Mouse (Mus musculus) forebrain, embryonic 13.5 days (tissue): ENCODE measurements around the gene Hes1. TPM values are rescaled to one million over a fixed set of nuclear protein-coding genes. Genes with fewer than 3 reads are reported as not detected.
"Not testable (repeated sequence)": the region's sequence is repeated elsewhere in the genome, so short reads cannot be mapped to it uniquely, and the experiment has no call there.

Experiments used
- ATAC-seq: fragments of 200-750 bp; cut with Nextera tagmentation; 2 replicates; pipeline ENCODE4 v1.8.0; 2017
- H3K27ac ChIP-seq: fragments of 300-500 bp; sonication (generic); 2 replicates; pipeline ENCODE4 v1.5.1; 2015; ENCODE audit warnings: inconsistent platforms, mild to moderate bottlenecking, moderate library complexity
- H3K27me3 ChIP-seq: fragments of 300-500 bp; sonication (generic); 2 replicates; pipeline ENCODE4 v1.6.1; 2015; ENCODE audit warnings: mild to moderate bottlenecking, inconsistent platforms
- H3K36me3 ChIP-seq: fragments of 300-500 bp; sonication (generic); 2 replicates; pipeline ENCODE4 v1.6.1; 2015; ENCODE audit warnings: mild to moderate bottlenecking, inconsistent platforms; ENCODE audit not compliant: poor library complexity, severe bottlenecking
- H3K4me1 ChIP-seq: fragments of 300-500 bp; sonication (generic); 2 replicates; pipeline ENCODE4 v1.6.1; 2015; ENCODE audit warnings: inconsistent platforms
- H3K4me2 ChIP-seq: fragments of 300-500 bp; sonication (generic); 2 replicates; pipeline ENCODE4 v1.6.1; 2015; ENCODE audit warnings: inconsistent platforms, mild to moderate bottlenecking, moderate library complexity
- H3K4me3 ChIP-seq: fragments of 300-500 bp; sonication (generic); 2 replicates; pipeline ENCODE4 v1.5.1; 2015; ENCODE audit warnings: mild to moderate bottlenecking, inconsistent platforms
- H3K9ac ChIP-seq: fragments of 300-500 bp; sonication (generic); 2 replicates; pipeline ENCODE4 v1.6.1; 2015; ENCODE audit warnings: mild to moderate bottlenecking, inconsistent platforms
- H3K9me3 ChIP-seq: fragments of 300-500 bp; sonication (generic); replicated peaks from 2 replicates; pipeline ENCODE4 v1.6.1; 2016; ENCODE audit warnings: inconsistent platforms
- WGBS: fragments of 180-500 bp; shearing (Covaris S2); methylation state at CpG from one replicate; pipeline ENCODE4 v1.1.7; 2015; 5-methylcytosine and 5-hydroxymethylcytosine counted together
- polyA plus RNA-seq: library from polyadenylated mRNA; unstranded; fragments of >200 nt; fragmentation: Nextera tagmentation; extraction: Ambion mirVana; gene quantifications from 2 replicates; pipeline ENCODE4 v1.2.1, GENCODE M21; 2015

The Hes1 gene
- polyA plus RNA-seq, 1 experiment from 2014 or later: 30.4 TPM

GRCm38 (mm10) chr16:30088646-30089045 is 24.5 kb downstream of the Hes1 start:
- Histone ChIP-seq H3K4me2 (no peak overlapping the region), H3K4me1 (no peaks in the 10 kb centered on the region), H3K9me3 (no peaks in the 10 kb centered on the region), H3K36me3 (no peaks in the 10 kb centered on the region), H3K27ac (no peak overlapping the region), H3K4me3 (no peak overlapping the region), H3K9ac (no peak overlapping the region), H3K27me3 (no peaks in the 10 kb centered on the region)
- WGBS: 93% methylated on average over 5 of the region's 5 CpGs
- no peak for ATAC-seq

GRCm38 (mm10) chr16:30090200-30090865 is 26.1 kb downstream of the Hes1 start:
- no peaks in the 10 kb centered on the region for H3K4me1 ChIP-seq
- H3K27me3 ChIP-seq: no peaks in the 10 kb centered on the region
- H3K36me3 ChIP-seq: no peaks in the 10 kb centered on the region
- no peak overlapping the region for H3K27ac ChIP-seq
- H3K9ac ChIP-seq: no peak overlapping the region
- H3K9me3 ChIP-seq: no peaks in the 10 kb centered on the region
- no peak for ATAC-seq
- H3K4me3 ChIP-seq: no peak overlapping the region
- H3K4me2 ChIP-seq: no peak overlapping the region
- WGBS: 90% methylated on average over 9 of the region's 9 CpGs

- Histone ChIP-seq H3K4me3 (no peak overlapping the region), H3K4me2 (no peak overlapping the region), H3K9me3 (no peaks in the 10 kb centered on the region), H3K36me3 (no peaks in the 10 kb centered on the region), H3K27ac (no peak overlapping the region), H3K9ac (no peak overlapping the region), H3K4me1 (peaks cover 2% of the 10 kb centered on the region; the same call in 1 of the 2 replicates), H3K27me3 (peaks cover 4% of the 10 kb centered on the region; the same call in 1 of the 2 replicates)
- WGBS: 84% methylated on average over 3 of the region's 3 CpGs
- ATAC-seq: no peak
These were observed 31.9 kb downstream of the Hes1 start for GRCm38 (mm10) chr16:30096050-30096449.

GRCm38 (mm10) chr16:30096475-30096874 is 32.3 kb downstream of the Hes1 start:
- 61% methylated on average over 7 of the region's 7 CpGs for WGBS
- no peaks in the 10 kb centered on the region for H3K9me3 ChIP-seq

GRCm38 (mm10) chr16:30099124-30099523 is 34.9 kb downstream of the Hes1 start:
- H3K36me3 ChIP-seq: no peaks in the 10 kb centered on the region
- 37% methylated on average over 5 of the region's 5 CpGs for WGBS
- H3K27me3 ChIP-seq: peaks cover 9% of the 10 kb centered on the region

More at GRCm38 (mm10) chr16:30096475-30096874, 32.3 kb downstream of the Hes1 start:
- H3K4me3 ChIP-seq: no peak overlapping the region
- no peaks in the 10 kb centered on the region for H3K36me3 ChIP-seq
- peaks cover 2% of the 10 kb centered on the region; the same call in 1 of the 2 replicates for H3K4me1 ChIP-seq
- ATAC-seq: no peak
- no peak overlapping the region for H3K4me2 ChIP-seq
- H3K27me3 ChIP-seq: peaks cover 4% of the 10 kb centered on the region; the same call in 1 of the 2 replicates
- no peak overlapping the region for H3K27ac ChIP-seq
- no peak overlapping the region for H3K9ac ChIP-seq

GRCm38 (mm10) chr16:30102149-30102915 is 38.1 kb downstream of the Hes1 start:
- Histone ChIP-seq H3K4me1 (peaks cover 12% of the 10 kb centered on the region; the same call in 1 of the 2 replicates), H3K36me3 (no peaks in the 10 kb centered on the region), H3K27me3 (peaks cover 9% of the 10 kb centered on the region), H3K4me2 (no peak overlapping the region), H3K9me3 (no peaks in the 10 kb centered on the region), H3K4me3 (no peak overlapping the region), H3K27ac (no peak overlapping the region), H3K9ac (no peak overlapping the region)
- ATAC-seq: no peak
- WGBS: 36% methylated on average over 10 of the region's 10 CpGs

More at GRCm38 (mm10) chr16:30099124-30099523, 34.9 kb downstream of the Hes1 start:
- H3K4me3 ChIP-seq: no peak overlapping the region
- H3K27ac ChIP-seq: no peak overlapping the region
- H3K4me1 ChIP-seq: peaks cover 14% of the 10 kb centered on the region; the same call in 1 of the 2 replicates
- no peak for ATAC-seq
- H3K9me3 ChIP-seq: no peaks in the 10 kb centered on the region
- no peak overlapping the region for H3K9ac ChIP-seq
- H3K4me2 ChIP-seq: no peak overlapping the region

GRCm38 (mm10) chr16:30102982-30103381 is 38.8 kb downstream of the Hes1 start:
- Histone ChIP-seq H3K27ac (no peak overlapping the region), H3K4me3 (no peak overlapping the region), H3K27me3 (peaks cover 9% of the 10 kb centered on the region), H3K36me3 (no peaks in the 10 kb centered on the region), H3K4me1 (peaks cover 12% of the 10 kb centered on the region; the same call in 1 of the 2 replicates), H3K4me2 (no peak overlapping the region), H3K9ac (no peak overlapping the region), H3K9me3 (no peaks in the 10 kb centered on the region)
- ATAC-seq: no peak
- WGBS: 19% methylated on average over 3 of the region's 3 CpGs

- Histone ChIP-seq H3K9me3 (no peaks in the 10 kb centered on the region), H3K27ac (no peak overlapping the region), H3K36me3 (no peaks in the 10 kb centered on the region), H3K4me2 (no peak overlapping the region), H3K9ac (no peak overlapping the region), H3K4me1 (peaks cover 12% of the 10 kb centered on the region; the same call in 1 of the 2 replicates), H3K4me3 (no peak overlapping the region), H3K27me3 (peaks cover 9% of the 10 kb centered on the region)
- 62% methylated on average over 6 of the region's 6 CpGs for WGBS
- no peak for ATAC-seq
These were observed 39.3 kb downstream of the Hes1 start for GRCm38 (mm10) chr16:30103495-30103894.

GRCm38 (mm10) chr16:30104363-30104762 is 40.2 kb downstream of the Hes1 start:
- H3K27ac ChIP-seq: no peak overlapping the region
- ATAC-seq: no peak
- peaks cover 12% of the 10 kb centered on the region; the same call in 1 of the 2 replicates for H3K4me1 ChIP-seq
- H3K4me2 ChIP-seq: no peak overlapping the region
- H3K4me3 ChIP-seq: no peak overlapping the region
- WGBS: 86% methylated on average over 3 of the region's 3 CpGs
- H3K27me3 ChIP-seq: peaks cover 9% of the 10 kb centered on the region
- H3K36me3 ChIP-seq: no peaks in the 10 kb centered on the region
- H3K9me3 ChIP-seq: no peaks in the 10 kb centered on the region
- H3K9ac ChIP-seq: no peak overlapping the region

- Histone ChIP-seq H3K36me3 (no peaks in the 10 kb centered on the region), H3K4me2 (no peak overlapping the region), H3K4me3 (no peak overlapping the region), H3K27me3 (peaks cover 5% of the 10 kb centered on the region), H3K9ac (no peak overlapping the region), H3K9me3 (no peaks in the 10 kb centered on the region), H3K27ac (no peak overlapping the region), H3K4me1 (peaks cover 12% of the 10 kb centered on the region; the same call in 1 of the 2 replicates)
- ATAC-seq: no peak
- 91% methylated on average over 7 of the region's 7 CpGs for WGBS
These were observed 41.3 kb downstream of the Hes1 start for GRCm38 (mm10) chr16:30105476-30105875.

- not testable (repeated sequence) for H3K4me3 ChIP-seq, H3K9ac ChIP-seq, ATAC-seq, H3K4me1 ChIP-seq, H3K4me2 ChIP-seq, H3K27ac ChIP-seq, H3K27me3 ChIP-seq, H3K9me3 ChIP-seq, H3K36me3 ChIP-seq
- WGBS: 87% methylated on average over 11 of the region's 11 CpGs
These were observed 44.0 kb downstream of the Hes1 start for GRCm38 (mm10) chr16:30108167-30108566.

GRCm38 (mm10) chr16:30110466-30110865 is 46.3 kb downstream of the Hes1 start:
- Histone ChIP-seq H3K36me3 (no peaks in the 10 kb centered on the region), H3K9me3 (no peaks in the 10 kb centered on the region), H3K4me1 (no peaks in the 10 kb centered on the region), H3K4me2 (no peak overlapping the region), H3K27me3 (peaks cover 10% of the 10 kb centered on the region), H3K27ac (no peak overlapping the region), H3K9ac (no peak overlapping the region), H3K4me3 (no peak overlapping the region)
- no peak for ATAC-seq
- WGBS: 93% methylated on average over 3 of the region's 3 CpGs
